ENCODE assay signal across 11 mouse cellular contexts in genomic region chr14:118735114-118735513, GRCm38 (mm10). TPM values are rescaled to one million over a fixed set of nuclear protein-coding genes. Genes with fewer than 3 reads are reported as not detected.
A peak's percentile ranks its signal among the peaks of the same experiment; 100 is the strongest.
DNase-seq lines count a peak whose midpoint lies in the region; ATAC-seq lines count a peak whose summit lies in the region.
"Had no signal": no experiment of that assay in that cellular context is flagged by ENCODE, and none has a peak within 500 bp of the region (broad histone marks: within the 10 kb centered on the region; RNA-seq: fewer than 3 reads in every experiment).

No protein-coding gene starts in this region.

- no peaks in the 10 kb centered on the region for H3K4me1 ChIP-seq in heart, embryonic 15.5 days (replicated peaks)
- peaks cover 6% of the 10 kb centered on the region; the same call in 1 of the 2 replicates for H3K4me1 ChIP-seq in forebrain, embryonic 11.5 days (replicated peaks; ENCODE audit: control insufficient read depth, insufficient read depth, low read length)
- peaks cover 19% of the 10 kb centered on the region for H3K4me1 ChIP-seq in midbrain, embryonic 12.5 days
- peaks cover 15% of the 10 kb centered on the region; the same call in 1 of the 2 replicates for H3K4me1 ChIP-seq in heart, embryonic 10.5 days
- H3K4me1 ChIP-seq: embryonic facial prominence, embryonic 13.5 days had no signal

- no peaks in the 10 kb centered on the region for H3K27me3 ChIP-seq in heart, embryonic 15.5 days
- no peaks in the 10 kb centered on the region for H3K27me3 ChIP-seq in forebrain, embryonic 11.5 days (ENCODE audit: control insufficient read depth, insufficient read depth, low read length)
- no peaks in the 10 kb centered on the region for H3K27me3 ChIP-seq in midbrain, embryonic 12.5 days
- no peaks in the 10 kb centered on the region for H3K27me3 ChIP-seq in heart, embryonic 10.5 days (ENCODE audit: insufficient read depth, poor library complexity, severe bottlenecking)
- H3K27me3 ChIP-seq: embryonic facial prominence, embryonic 13.5 days had no signal

- ATAC-seq in heart, embryonic 15.5 days (replicated peaks; ENCODE audit: insufficient number of reproducible peaks, insufficient read depth, low FRiP score, low read depth), result 0 out of 2 replicates have a peak, but pooled peaks have one; percentile 43
- peak; percentile 83 for ATAC-seq in forebrain, embryonic 11.5 days (replicated peaks; ENCODE audit: low FRiP score)
- peak; percentile 90 for ATAC-seq in midbrain, embryonic 12.5 days (ENCODE audit: low FRiP score, low read depth)

- no peak for DNase-seq in heart, adult 8-10 months (ENCODE audit: low spot score)
- peak; percentile 34 for DNase-seq in MN1 (ENCODE audit: low spot score)
- DNase-seq in forebrain, embryonic 11.5 days (ENCODE audit: low spot score), result no peak
- DNase-seq in left cerebral cortex, adult 8-10 months (ENCODE audit: low spot score in 2 of 2), result no peak
- no peak for DNase-seq in heart, embryonic 10.5 days (ENCODE audit: low spot score)
- no peak for DNase-seq in left cerebral cortex, adult 18-20 months (ENCODE audit: low spot score in 2 of 2)
- DNase-seq: lung, adult 18-20 months had no signal

- no peak overlapping the region for H3K4me3 ChIP-seq in heart, embryonic 15.5 days
- no peak overlapping the region for H3K4me3 ChIP-seq in forebrain, embryonic 11.5 days (ENCODE audit: low read depth, low read length)
- H3K4me3 ChIP-seq in midbrain, embryonic 12.5 days, result no peak overlapping the region
- H3K4me3 ChIP-seq in heart, embryonic 10.5 days, result no peak overlapping the region
- H3K4me3 ChIP-seq: embryonic facial prominence, embryonic 13.5 days; heart, embryonic 13.5 days had no signal

- no peak overlapping the region for H3K9ac ChIP-seq in heart, embryonic 15.5 days
- H3K9ac ChIP-seq in forebrain, embryonic 11.5 days (ENCODE audit: low read length), result no peak overlapping the region
- H3K9ac ChIP-seq in midbrain, embryonic 12.5 days (replicated peaks), result no peak overlapping the region
- H3K9ac ChIP-seq: embryonic facial prominence, embryonic 13.5 days; heart, embryonic 13.5 days had no signal

- no peak overlapping the region for H3K4me2 ChIP-seq in heart, embryonic 15.5 days
- no peak overlapping the region for H3K4me2 ChIP-seq in forebrain, embryonic 11.5 days (ENCODE audit: low read depth, low read length, severe bottlenecking)
- H3K4me2 ChIP-seq in midbrain, embryonic 12.5 days (replicated peaks), result no peak overlapping the region
- H3K4me2 ChIP-seq: embryonic facial prominence, embryonic 13.5 days; heart, embryonic 13.5 days had no signal

- no peaks in the 10 kb centered on the region for H3K9me3 ChIP-seq in heart, embryonic 15.5 days (replicated peaks)
- peaks cover 1% of the 10 kb centered on the region; the same call in 1 of the 2 replicates for H3K9me3 ChIP-seq in forebrain, embryonic 11.5 days (ENCODE audit: control insufficient read depth, low read length)
- peaks cover 1% of the 10 kb centered on the region; the same call in 1 of the 2 replicates for H3K9me3 ChIP-seq in midbrain, embryonic 12.5 days
- H3K9me3 ChIP-seq in heart, embryonic 10.5 days, result no peaks in the 10 kb centered on the region
- H3K9me3 ChIP-seq: embryonic facial prominence, embryonic 13.5 days had no signal

- whole genome bisulfite sequencing in heart, embryonic 15.5 days, result 65% methylated on average over 2 of the region's 2 CpGs
- 51% methylated on average over 2 of the region's 2 CpGs for WGBS in forebrain, embryonic 11.5 days
- 35% methylated on average over 2 of the region's 2 CpGs for WGBS in midbrain, embryonic 12.5 days
- 83% methylated on average over 2 of the region's 2 CpGs for WGBS in heart, embryonic 10.5 days

- H3K27ac ChIP-seq in heart, embryonic 15.5 days, result no peak overlapping the region
- H3K27ac ChIP-seq in forebrain, embryonic 11.5 days (ENCODE audit: low read depth, low read length), result no peak overlapping the region
- no peak overlapping the region; the same call in 1 of the 2 replicates for H3K27ac ChIP-seq in midbrain, embryonic 12.5 days (replicated peaks)
- no peak overlapping the region for H3K27ac ChIP-seq in heart, embryonic 10.5 days
- H3K27ac ChIP-seq: embryonic facial prominence, embryonic 13.5 days; heart, embryonic 13.5 days had no signal

- no peaks in the 10 kb centered on the region for H3K36me3 ChIP-seq in heart, embryonic 15.5 days
- no peaks in the 10 kb centered on the region for H3K36me3 ChIP-seq in forebrain, embryonic 11.5 days (ENCODE audit: control insufficient read depth, insufficient read depth, low read length)
- no peaks in the 10 kb centered on the region for H3K36me3 ChIP-seq in midbrain, embryonic 12.5 days
- no peaks in the 10 kb centered on the region for H3K36me3 ChIP-seq in heart, embryonic 10.5 days
- H3K36me3 ChIP-seq: embryonic facial prominence, embryonic 13.5 days; heart, embryonic 13.5 days had no signal

RNA-seq across cellular contexts. Expression of gene Abcc4, which starts 29.1 kb away (rescaled TPM):
- 1.6 and 2.2 TPM in 2 replicates for polyA plus RNA-seq in heart, embryonic 15.5 days (2015; fragmentation: Nextera tagmentation; extraction: Ambion mirVana)
- total RNA-seq in heart, adult 8-10 months (2022), result 1 to 10 TPM; 7.4 to 9.9 (median 8.5) TPM
- 3.3 and 4.0 TPM in 2 replicates for polyA plus RNA-seq in forebrain, embryonic 11.5 days (2014; fragmentation: Nextera tagmentation; extraction: Ambion mirVana)
- polyA plus RNA-seq in midbrain, embryonic 12.5 days (2016; fragmentation: Nextera tagmentation; extraction: Ambion mirVana), result 2.9 and 3.1 TPM in 2 replicates
- total RNA-seq in left cerebral cortex, adult 8-10 months (2022), result 10 to 100 TPM in 3 of 4 experiments, 1 to 10 TPM in 1; 9.7 to 10.8 (median 10.5) TPM
- 1.9 TPM in 2 replicates for polyA plus RNA-seq in heart, embryonic 10.5 days (2016; fragmentation: Nextera tagmentation; extraction: Ambion mirVana)
- total RNA-seq in left cerebral cortex, adult 18-20 months (2021), result 1 to 10 TPM; 8.4 to 9.8 TPM

RNA-seq across cellular contexts. Expression of gene Cldn10, which starts 52.6 kb away (rescaled TPM):
- 2.6 and 3.5 TPM in 2 replicates for polyA plus RNA-seq in heart, embryonic 15.5 days (2015; fragmentation: Nextera tagmentation; extraction: Ambion mirVana)
- under 1 TPM in 2 of 4 experiments, not detected in 2; 0.16 to 0.23 TPM for total RNA-seq in heart, adult 8-10 months (2022)
- polyA plus RNA-seq in forebrain, embryonic 11.5 days (2014; fragmentation: Nextera tagmentation; extraction: Ambion mirVana), result 0.53 and 0.84 TPM in 2 replicates
- polyA plus RNA-seq in midbrain, embryonic 12.5 days (2016; fragmentation: Nextera tagmentation; extraction: Ambion mirVana), result 0.77 and 0.85 TPM in 2 replicates
- 10 to 100 TPM; 21.3 to 33.1 (median 30.4) TPM for total RNA-seq in left cerebral cortex, adult 8-10 months (2022)
- polyA plus RNA-seq in heart, embryonic 10.5 days (2016; fragmentation: Nextera tagmentation; extraction: Ambion mirVana), result 0.15 and 0.70 TPM in 2 replicates
- 10 to 100 TPM; 29.1 to 30.0 TPM for total RNA-seq in left cerebral cortex, adult 18-20 months (2021)
